Mouse (Mus musculus) lung, adult 2 months (tissue): ENCODE measurements around the gene Asgr2.

Source experiments
- CTCF ChIP-seq: fragments of 200-500 bp; IDR thresholded peaks from 2 replicates; pipeline ENCODE4 v1.5.1; 2011; ENCODE audit warnings: mild to moderate bottlenecking, low read length, control low read depth; ENCODE audit not compliant: insufficient read depth
- POLR2A ChIP-seq: fragments of 200-500 bp; IDR thresholded peaks from 2 replicates; pipeline ENCODE4 v1.6.1; 2011; ENCODE audit warnings: low read depth, mild to moderate bottlenecking, control low read depth, low read length, borderline replicate concordance; ENCODE audit errors: extremely low read depth

- no peak for TF ChIP-seq CTCF
- TF ChIP-seq POLR2A = no peak
These were observed 5.0 kb downstream of the Asgr2 start for GRCm38 (mm10) chr11:70097396-70097795.
